24 mouse cellular contexts compared by ENCODE assay signal in genomic region chr11:45460000-45460792, GRCm38 (mm10).
"Had no signal": no experiment of that assay in that cellular context is flagged by ENCODE, and none has a peak within 500 bp of the region (broad histone marks: within the 10 kb centered on the region; RNA-seq: fewer than 3 reads in every experiment).

No protein-coding gene starts in this region.

- ATAC-seq: forebrain, postnatal 0 days; hindbrain, embryonic 16.5 days; intestine, embryonic 16.5 days had no signal

- H3K27me3 ChIP-seq: heart, embryonic 12.5 days; kidney, embryonic 15.5 days; liver, embryonic 13.5 days had no signal

- H3K4me2 ChIP-seq: heart, embryonic 12.5 days; hindbrain, embryonic 14.5 days; kidney, embryonic 15.5 days; limb, embryonic 12.5 days; liver, embryonic 11.5 days; liver, embryonic 13.5 days had no signal

- H3K9me3 ChIP-seq: heart, embryonic 10.5 days; heart, embryonic 12.5 days; kidney, embryonic 15.5 days; limb, embryonic 10.5 days; limb, embryonic 12.5 days; liver, embryonic 13.5 days had no signal

- DNase-seq: forebrain, postnatal 0 days; gastrocnemius, postnatal 14 days; gastrocnemius, postnatal 36 days; heart, adult 18-20 months; heart, postnatal 14 days; heart, postnatal 36 days; kidney, adult 11 months; kidney, adult 2 months; kidney, adult 9 months; kidney, postnatal 14 days; kidney, postnatal 36 days; liver; liver, embryonic 13.5 days had no signal

- H3K9ac ChIP-seq: forebrain, postnatal 0 days; heart, embryonic 12.5 days; hindbrain, embryonic 14.5 days; kidney, embryonic 15.5 days; limb, embryonic 12.5 days; liver, embryonic 13.5 days had no signal

- H3K36me3 ChIP-seq: heart, embryonic 10.5 days; heart, embryonic 12.5 days; kidney, embryonic 15.5 days; limb, embryonic 10.5 days; limb, embryonic 12.5 days; liver, embryonic 13.5 days had no signal

- H3K4me1 ChIP-seq: liver, embryonic 13.5 days had no signal

- H3K4me3 ChIP-seq: heart, embryonic 10.5 days; heart, embryonic 12.5 days; kidney, embryonic 15.5 days; left cerebral cortex, adult 2 months; limb, embryonic 10.5 days; limb, embryonic 12.5 days; liver, embryonic 13.5 days had no signal

- H3K27ac ChIP-seq: heart, embryonic 10.5 days; hindbrain, embryonic 14.5 days; kidney, embryonic 15.5 days; kidney, postnatal 0 days; left cerebral cortex, adult 2 months; limb, embryonic 10.5 days; limb, embryonic 12.5 days; liver, embryonic 13.5 days had no signal
